Mouse (Mus musculus): ENCODE data around the gene Macf1.

GRCm38 (mm10) chr4:123417478-123417877 lies 266.7 kb downstream of the Macf1 start:
- TF ChIP-seq EP300 (IDR thresholded peaks at IDR 0.05; ENCODE audit: insufficient read depth, low read depth, low read length), result no peak
- TF ChIP-seq CTCF (IDR thresholded peaks at IDR 0.05; ENCODE audit: low read depth, low read length), result no peak

Measured in ES-Bruce4 (cell line).